In genomic region chr1:128003712-128004370, GRCm38 (mm10) we compare ENCODE assay signal across 21 mouse cellular contexts.
DNase-seq lines count a peak whose midpoint lies in the region; ATAC-seq and TF ChIP-seq lines count a peak whose summit lies in the region.
"Had no signal": no experiment of that assay in that cellular context is flagged by ENCODE, and none has a peak within 500 bp of the region (broad histone marks: within the 10 kb centered on the region; RNA-seq: fewer than 3 reads in every experiment).

No protein-coding gene starts in this region.

- peak overlapping the region; percentile 64 for H3K27ac ChIP-seq in forebrain, embryonic 15.5 days (replicated peaks)
- no peak overlapping the region for H3K27ac ChIP-seq in forebrain, embryonic 11.5 days (ENCODE audit: low read depth, low read length)
- H3K27ac ChIP-seq in left cerebral cortex, adult 2 months = peak overlapping the region; percentile 42
- peak overlapping the region; percentile 69 for H3K27ac ChIP-seq in midbrain, embryonic 15.5 days
- no peak overlapping the region for H3K27ac ChIP-seq in neural tube, embryonic 15.5 days (replicated peaks)
- H3K27ac ChIP-seq: gastrocnemius, adult 2 months; limb, embryonic 10.5 days; liver, embryonic 15.5 days; lung, embryonic 15.5 days; midbrain, embryonic 12.5 days had no signal

- no peak for DNase-seq in forebrain, embryonic 11.5 days (ENCODE audit: low spot score)
- no peak for DNase-seq in left cerebral cortex, adult 2 months (ENCODE audit: extremely low spot score in 1 of 2, low spot score in 2 of 2)
- DNase-seq in left cerebral cortex, postnatal 4 days = no peak
- peak; percentile 69 for DNase-seq in brain, embryonic 14.5 days (ENCODE audit: low read depth)
- no peak for DNase-seq in urinary bladder, postnatal 25 days (ENCODE audit: low spot score)
- DNase-seq: cerebellum, adult 9-10 months; gastrocnemius, adult 2 months; heart, postnatal 4 days; kidney, postnatal 25 days; layer of hippocampus, adult 9-11 months; liver; thymus, adult 2 months; thymus, postnatal 4 days had no signal

- TF ChIP-seq POLR2A in brain, embryonic 14.5 days (IDR thresholded peaks at IDR 0.05; ENCODE audit: borderline replicate concordance, extremely low read depth, insufficient read depth, insufficient read length, poor library complexity, severe bottlenecking) = no peak

- no peaks in the 10 kb centered on the region for H3K27me3 ChIP-seq in forebrain, embryonic 15.5 days
- no peaks in the 10 kb centered on the region for H3K27me3 ChIP-seq in forebrain, embryonic 11.5 days (ENCODE audit: control insufficient read depth, insufficient read depth, low read length)
- H3K27me3 ChIP-seq in midbrain, embryonic 15.5 days (replicated peaks) = no peaks in the 10 kb centered on the region
- H3K27me3 ChIP-seq in neural tube, embryonic 15.5 days (replicated peaks) = no peaks in the 10 kb centered on the region
- H3K27me3 ChIP-seq: liver, embryonic 15.5 days; lung, embryonic 15.5 days; midbrain, embryonic 12.5 days had no signal

- peak; percentile 59 for ATAC-seq in forebrain, embryonic 15.5 days (replicated peaks)
- ATAC-seq in forebrain, embryonic 11.5 days (replicated peaks; ENCODE audit: low FRiP score) = no peak
- peak; percentile 79 for ATAC-seq in midbrain, embryonic 15.5 days (replicated peaks)
- ATAC-seq in neural tube, embryonic 15.5 days (ENCODE audit: low FRiP score) = no peak
- ATAC-seq: intestine, postnatal 0 days had no signal

- H3K9me3 ChIP-seq in forebrain, embryonic 15.5 days = no peaks in the 10 kb centered on the region
- no peaks in the 10 kb centered on the region for H3K9me3 ChIP-seq in forebrain, embryonic 11.5 days (ENCODE audit: control insufficient read depth, low read length)
- no peaks in the 10 kb centered on the region for H3K9me3 ChIP-seq in midbrain, embryonic 15.5 days
- H3K9me3 ChIP-seq in neural tube, embryonic 15.5 days (replicated peaks) = no peaks in the 10 kb centered on the region
- H3K9me3 ChIP-seq: limb, embryonic 10.5 days; liver, embryonic 15.5 days; lung, embryonic 15.5 days; midbrain, embryonic 12.5 days had no signal

- no peak overlapping the region for H3K9ac ChIP-seq in forebrain, embryonic 15.5 days (replicated peaks)
- H3K9ac ChIP-seq in forebrain, embryonic 11.5 days (ENCODE audit: low read length) = no peak overlapping the region
- no peak overlapping the region for H3K9ac ChIP-seq in midbrain, embryonic 15.5 days
- no peak overlapping the region for H3K9ac ChIP-seq in neural tube, embryonic 15.5 days (replicated peaks)
- H3K9ac ChIP-seq: liver, embryonic 15.5 days; lung, embryonic 15.5 days; midbrain, embryonic 12.5 days had no signal

- no peak overlapping the region for H3K4me2 ChIP-seq in forebrain, embryonic 15.5 days (replicated peaks)
- no peak overlapping the region for H3K4me2 ChIP-seq in forebrain, embryonic 11.5 days (ENCODE audit: low read depth, low read length, severe bottlenecking)
- H3K4me2 ChIP-seq in midbrain, embryonic 15.5 days = no peak overlapping the region
- H3K4me2 ChIP-seq in neural tube, embryonic 15.5 days = no peak overlapping the region
- H3K4me2 ChIP-seq: liver, embryonic 15.5 days; lung, embryonic 15.5 days; midbrain, embryonic 12.5 days had no signal

- no peak for TF ChIP-seq CTCF in left cerebral cortex, adult 2 months (IDR thresholded peaks at IDR 0.05)
- no peak for TF ChIP-seq CTCF in brain, embryonic 14.5 days (IDR thresholded peaks at IDR 0.05; ENCODE audit: borderline replicate concordance, extremely low read depth, insufficient read depth, insufficient read length)

- intact Hi-C loops in left cerebral cortex, adult 2 months (cut with DNase I) = no loop called here
- intact Hi-C loops in left cerebral cortex, postnatal 4 days (cut with DNase I) = no loop called here

- H3K36me3 ChIP-seq in forebrain, embryonic 15.5 days = no peaks in the 10 kb centered on the region
- no peaks in the 10 kb centered on the region for H3K36me3 ChIP-seq in forebrain, embryonic 11.5 days (ENCODE audit: control insufficient read depth, insufficient read depth, low read length)
- H3K36me3 ChIP-seq in midbrain, embryonic 15.5 days (replicated peaks) = no peaks in the 10 kb centered on the region
- no peaks in the 10 kb centered on the region for H3K36me3 ChIP-seq in neural tube, embryonic 15.5 days
- H3K36me3 ChIP-seq: liver, embryonic 15.5 days; lung, embryonic 15.5 days; midbrain, embryonic 12.5 days had no signal

- H3K4me1 ChIP-seq in forebrain, embryonic 15.5 days = peaks cover 6% of the 10 kb centered on the region; the same call in 1 of the 2 replicates
- no peaks in the 10 kb centered on the region for H3K4me1 ChIP-seq in forebrain, embryonic 11.5 days (replicated peaks; ENCODE audit: control insufficient read depth, insufficient read depth, low read length)
- H3K4me1 ChIP-seq in midbrain, embryonic 15.5 days = peaks cover 6% of the 10 kb centered on the region
- no peaks in the 10 kb centered on the region for H3K4me1 ChIP-seq in neural tube, embryonic 15.5 days
- H3K4me1 ChIP-seq: limb, embryonic 10.5 days; liver, embryonic 15.5 days; lung, embryonic 15.5 days; midbrain, embryonic 12.5 days had no signal

- H3K4me3 ChIP-seq in forebrain, embryonic 15.5 days = no peak overlapping the region
- no peak overlapping the region for H3K4me3 ChIP-seq in forebrain, embryonic 11.5 days (ENCODE audit: low read depth, low read length)
- H3K4me3 ChIP-seq in left cerebral cortex, adult 2 months = no peak overlapping the region
- H3K4me3 ChIP-seq in midbrain, embryonic 15.5 days = no peak overlapping the region
- H3K4me3 ChIP-seq in neural tube, embryonic 15.5 days (replicated peaks) = no peak overlapping the region
- H3K4me3 ChIP-seq: gastrocnemius, adult 2 months; limb, embryonic 10.5 days; liver, embryonic 15.5 days; lung, embryonic 15.5 days; midbrain, embryonic 12.5 days had no signal

- 73% methylated on average over 4 of the region's 4 CpGs for WGBS in forebrain, embryonic 15.5 days
- WGBS in forebrain, embryonic 11.5 days = 94% methylated on average over 4 of the region's 4 CpGs
- WGBS in midbrain, embryonic 15.5 days = 69% methylated on average over 4 of the region's 4 CpGs
- WGBS in neural tube, embryonic 15.5 days = 84% methylated on average over 4 of the region's 4 CpGs

Comparison
In these comparisons a context has a peak if more than half of its experiments do, and no peak if none do; other contexts are left out.
1. ATAC-seq: peak in forebrain, embryonic 15.5 days (single experiment) and midbrain, embryonic 15.5 days (single experiment); none in forebrain, embryonic 11.5 days (single experiment) and neural tube, embryonic 15.5 days (single experiment).
2. H3K27ac ChIP-seq: peak in forebrain, embryonic 15.5 days (single experiment), left cerebral cortex, adult 2 months (single experiment) and midbrain, embryonic 15.5 days (single experiment); none in forebrain, embryonic 11.5 days (single experiment) and neural tube, embryonic 15.5 days (single experiment).